In the genomic region with DNA sequence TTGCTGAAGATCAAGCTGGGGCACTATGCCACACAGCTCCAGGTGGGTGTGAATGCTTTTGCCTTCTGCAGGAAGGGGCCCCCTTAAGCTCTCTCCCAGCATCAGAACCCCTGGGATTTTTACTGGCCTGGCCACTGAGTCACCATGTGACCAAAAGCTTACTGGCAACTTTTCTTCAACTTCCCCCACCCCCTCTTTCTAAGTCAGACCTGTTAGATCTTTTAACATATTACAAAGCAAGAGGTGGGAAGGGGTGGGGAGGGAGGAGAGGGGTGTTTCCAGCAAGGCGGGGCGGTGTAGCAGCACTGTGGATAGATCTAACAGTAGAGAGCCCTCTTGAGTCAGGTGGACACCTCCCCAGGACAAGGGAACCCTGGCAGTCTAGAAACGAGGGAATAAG, we compare ENCODE assay signal across 19 mouse cellular contexts. TPM values are rescaled to one million over a fixed set of nuclear protein-coding genes. Genes with fewer than 3 reads are reported as not detected.
A peak's percentile ranks its signal among the peaks of the same experiment; 100 is the strongest.
DNase-seq lines count a peak whose midpoint lies in the region; ATAC-seq and TF ChIP-seq lines count a peak whose summit lies in the region.
"Had no signal": no experiment of that assay in that cellular context is flagged by ENCODE, and none has a peak within 500 bp of the region (broad histone marks: within the 10 kb centered on the region; RNA-seq: fewer than 3 reads in every experiment).

No protein-coding gene starts in this region.

- H3K4me1 ChIP-seq in liver, postnatal 0 days (ENCODE audit: insufficient read depth), result peaks cover 18% of the 10 kb centered on the region
- H3K4me1 ChIP-seq in G1E (ENCODE audit: insufficient read depth, low read depth, low read length), result peaks cover 92% of the 10 kb centered on the region
- peaks cover 5 to 14% of the 10 kb centered on the region in 2 experiments; a peak in 3 of 4 replicates for H3K4me1 ChIP-seq in liver, embryonic 14.5 days (replicated peaks; ENCODE audit: control insufficient read depth in 2 of 2, insufficient read depth in 2 of 2, low read length in 1 of 2)

- WGBS in liver, postnatal 0 days (ENCODE audit: insufficient replicate concordance), result 53% methylated on average over 3 of the region's 3 CpGs
- WGBS in liver, embryonic 14.5 days (ENCODE audit: insufficient replicate concordance), result 34% methylated on average over 3 of the region's 3 CpGs

- H3K36me3 ChIP-seq in liver, postnatal 0 days (replicated peaks; ENCODE audit: insufficient read depth, low read length), result peaks cover 5% of the 10 kb centered on the region; the same call in 1 of the 2 replicates
- peaks cover 55% of the 10 kb centered on the region for H3K36me3 ChIP-seq in G1E (replicated peaks)
- peaks cover 4% of the 10 kb centered on the region; the same call in 1 of the 2 replicates for H3K36me3 ChIP-seq in liver, embryonic 14.5 days (replicated peaks; ENCODE audit: control insufficient read depth, insufficient read depth, low read depth)
- H3K36me3 ChIP-seq: hindbrain, embryonic 12.5 days; midbrain, embryonic 13.5 days had no signal

- H3K27ac ChIP-seq in liver, postnatal 0 days (ENCODE audit: low read depth), result no peak overlapping the region
- no peak overlapping the region for H3K27ac ChIP-seq in liver, embryonic 14.5 days
- H3K27ac ChIP-seq: hindbrain, embryonic 12.5 days; midbrain, embryonic 13.5 days had no signal

- TF ChIP-seq CTCF in liver, postnatal 0 days (IDR thresholded peaks at IDR 0.05; ENCODE audit: low read depth), result no peak
- TF ChIP-seq CTCF in G1E (IDR thresholded peaks at IDR 0.05; ENCODE audit: low read depth, low read length), result no peak
- no peak for TF ChIP-seq CTCF in liver, embryonic 14.5 days (IDR thresholded peaks at IDR 0.05; ENCODE audit: low read depth)

- no peaks in the 10 kb centered on the region for H3K27me3 ChIP-seq in liver, postnatal 0 days (ENCODE audit: insufficient read depth, low read length)
- H3K27me3 ChIP-seq in G1E (ENCODE audit: insufficient read depth, low read length), result peaks cover 2% of the 10 kb centered on the region; the same call in 1 of the 2 replicates
- no peaks in the 10 kb centered on the region for H3K27me3 ChIP-seq in liver, embryonic 14.5 days (ENCODE audit: control insufficient read depth, insufficient read depth, low read length)

- no peak overlapping the region for H3K9ac ChIP-seq in liver, postnatal 0 days (replicated peaks)
- H3K9ac ChIP-seq in liver, embryonic 14.5 days (replicated peaks), result no peak overlapping the region
- H3K9ac ChIP-seq: hindbrain, embryonic 12.5 days; midbrain, embryonic 13.5 days had no signal

- H3K4me3 ChIP-seq in liver, postnatal 0 days (ENCODE audit: low read depth, low read length), result no peak overlapping the region
- H3K4me3 ChIP-seq in G1E (ENCODE audit: low read depth, low read length), result peak overlapping the region; percentile 95
- no peak overlapping the region for H3K4me3 ChIP-seq in liver, embryonic 14.5 days (ENCODE audit: insufficient read depth in 1 of 2, low read depth in 2 of 2, low read length in 2 of 2)
- H3K4me3 ChIP-seq: hindbrain, embryonic 12.5 days; midbrain, embryonic 13.5 days had no signal

- DNase-seq in liver, result peak; percentile 28
- DNase-seq in liver, postnatal 0 days, result no peak
- peak; percentile 74 for DNase-seq in CD4-positive helper T cell, adult 2 months (ENCODE audit: low read depth, low spot score)
- DNase-seq in G1E (ENCODE audit: low spot score), result no peak
- DNase-seq in liver, embryonic 14.5 days (ENCODE audit: low read depth in 3 of 3, low spot score in 3 of 3), result no peak
- no peak for DNase-seq in kidney, postnatal 10 days
- DNase-seq in frontal cortex, postnatal 10 days (ENCODE audit: low spot score in 2 of 2), result no peak
- DNase-seq: adrenal gland, adult 8-10 months; cerebellum, adult 11 months; cerebellum, postnatal 14 days; heart, postnatal 14 days; kidney, adult 2 months; kidney, postnatal 25 days; lung, postnatal 10 days; spleen, adult 18-20 months had no signal

- ATAC-seq in liver, postnatal 0 days, result no peak
- no peak for ATAC-seq in G1E (ENCODE audit: extremely low read depth, insufficient number of reproducible peaks, low FRiP score, poor library complexity, severe bottlenecking)
- ATAC-seq in liver, embryonic 14.5 days (ENCODE audit: insufficient read depth), result no peak
- ATAC-seq: forebrain, embryonic 16.5 days; inflammation-experienced regulatory T-cells, adult 6 months; midbrain, embryonic 13.5 days had no signal

- TF ChIP-seq EP300 in liver, postnatal 0 days (IDR thresholded peaks at IDR 0.05; ENCODE audit: low read depth), result no peak
- TF ChIP-seq EP300 in liver, embryonic 14.5 days (IDR thresholded peaks at IDR 0.05; ENCODE audit: low read depth), result no peak

- H3K9me3 ChIP-seq in liver, postnatal 0 days (ENCODE audit: low read length), result no peaks in the 10 kb centered on the region
- no peaks in the 10 kb centered on the region for H3K9me3 ChIP-seq in G1E (replicated peaks)
- H3K9me3 ChIP-seq in liver, embryonic 14.5 days (ENCODE audit: control insufficient read depth, low read length), result no peaks in the 10 kb centered on the region
- H3K9me3 ChIP-seq: hindbrain, embryonic 12.5 days; midbrain, embryonic 13.5 days had no signal

- H3K4me2 ChIP-seq in liver, postnatal 0 days (ENCODE audit: low read depth, low read length), result no peak overlapping the region
- peak overlapping the region; percentile 93 for H3K4me2 ChIP-seq in liver, embryonic 14.5 days (ENCODE audit: low read depth)
- H3K4me2 ChIP-seq: hindbrain, embryonic 12.5 days; midbrain, embryonic 13.5 days had no signal

RNA-seq across cellular contexts. Expression of a gene that starts 2.7 kb away (rescaled TPM):
- polyA plus RNA-seq in liver, postnatal 0 days (2015; fragmentation: Nextera tagmentation; extraction: Ambion mirVana), result 4.7 and 6.0 TPM in 2 replicates
- total RNA-seq in G1E (2014; fragmentation: Nextera tagmentation) (161 and 162 TPM in 2 replicates), G1E (2017) (106 and 112 TPM in 2 replicates)
- 157 and 161 TPM in 2 replicates for polyA plus RNA-seq in G1E (2012)
- polyA plus RNA-seq in liver, embryonic 14.5 days (2012; rRNA removed), result 7.8 and 8.5 TPM in 2 replicates
- 7.2 and 8.6 TPM in 2 replicates for polyA plus RNA-seq in liver, embryonic 14.5 days (2014; fragmentation: Nextera tagmentation; extraction: Ambion mirVana)

RNA-seq across cellular contexts. Expression of a gene that starts 11.3 kb away (rescaled TPM):
- 15.4 and 16.4 TPM in 2 replicates for polyA plus RNA-seq in liver, postnatal 0 days (2015; fragmentation: Nextera tagmentation; extraction: Ambion mirVana)
- total RNA-seq in G1E (2014; fragmentation: Nextera tagmentation), result 91.4 and 93.0 TPM in 2 replicates
- 52.2 and 55.9 TPM in 2 replicates for total RNA-seq in G1E (2017)
- 65.8 and 73.5 TPM in 2 replicates for polyA plus RNA-seq in G1E (2012)
- polyA plus RNA-seq in liver, embryonic 14.5 days (2012; rRNA removed), result 10.6 and 12.4 TPM in 2 replicates
- polyA plus RNA-seq in liver, embryonic 14.5 days (2014; fragmentation: Nextera tagmentation; extraction: Ambion mirVana), result 16.4 and 19.3 TPM in 2 replicates

Comparison
In these comparisons a context has a peak if more than half of its experiments do, and no peak if none do; other contexts are left out.
1. DNase-seq: peak in liver (single experiment) and CD4-positive helper T cell, adult 2 months (single experiment); none in liver, postnatal 0 days (single experiment), G1E (single experiment), liver, embryonic 14.5 days (0 of 3), kidney, postnatal 10 days (single experiment) and frontal cortex, postnatal 10 days (0 of 2).
2. RNA of a gene that starts 2.7 kb away (polyA plus RNA-seq): 157 to 161 TPM in G1E; 7.2 to 8.6 TPM in liver, embryonic 14.5 days and 4.7 to 6.0 TPM in liver, postnatal 0 days; every median in the first group is over 10 times any median in the second.